Mouse (Mus musculus) heart, adult 2 months (tissue): Measurements from ENCODE around the gene Pskh1. TPM values are rescaled to one million over a fixed set of nuclear protein-coding genes. Genes with fewer than 3 reads are reported as not detected.

Experiments
- DNase-seq, 2 experiments: peaks; one replicate each; pipeline ENCODE4 v3.0.0; 2021
- H3K27ac ChIP-seq: fragments of 200-600 bp; 2 replicates; pipeline ENCODE4 v1.8.1; 2022
- H3K27me3 ChIP-seq: fragments of 200-500 bp; 2 replicates; pipeline ENCODE4 v1.6.1; 2012; ENCODE audit warnings: mild to moderate bottlenecking, low read length, inconsistent platforms, mixed read lengths; ENCODE audit not compliant: control insufficient read depth, insufficient read depth
- H3K36me3 ChIP-seq: fragments of 200-500 bp; 2 replicates; pipeline ENCODE4 v1.6.1; 2012; ENCODE audit warnings: low read length, inconsistent platforms; ENCODE audit not compliant: control insufficient read depth, insufficient read depth
- H3K4me1 ChIP-seq: fragments of 200-500 bp; 2 replicates; pipeline ENCODE4 v1.6.1; 2011; ENCODE audit warnings: low read length; ENCODE audit not compliant: control insufficient read depth, insufficient read depth
- H3K4me3 ChIP-seq: fragments of 200-600 bp; 2 replicates; pipeline ENCODE4 v1.8.1; 2022
- H3K79me2 ChIP-seq: fragments of 200-500 bp; replicated peaks from 2 replicates; pipeline ENCODE4 v1.6.1; 2012; ENCODE audit warnings: mild to moderate bottlenecking, inconsistent platforms, low read length, moderate library complexity, mixed read lengths; ENCODE audit not compliant: control insufficient read depth, insufficient read depth
- H3K9ac ChIP-seq: fragments of 200-500 bp; 2 replicates; pipeline ENCODE4 v1.6.1; 2012; ENCODE audit warnings: low read depth, mild to moderate bottlenecking, control low read depth, inconsistent platforms, low read length, mixed read lengths
- CTCF ChIP-seq: fragments of 200-600 bp; IDR thresholded peaks from 2 replicates; pipeline ENCODE4 v1.8.1; 2022; ENCODE audit warnings: antibody characterized with exemption, mild to moderate bottlenecking, moderate library complexity
- EP300 ChIP-seq: fragments of 200-500 bp; IDR thresholded peaks from 2 replicates; pipeline ENCODE4 v1.6.1; 2011; ENCODE audit warnings: low read depth, low read length, control low read depth; ENCODE audit not compliant: insufficient read depth
- POLR2A ChIP-seq: fragments of 200-500 bp; IDR thresholded peaks from 2 replicates; pipeline ENCODE4 v1.6.1; 2011; ENCODE audit warnings: mild to moderate bottlenecking, low read depth, low read length, control low read depth; ENCODE audit not compliant: insufficient read depth
- WGBS: fragments of 180-500 bp; shearing (Covaris S2); methylation state at CpG from one replicate; pipeline ENCODE4 v1.1.7; 2018; 5-methylcytosine and 5-hydroxymethylcytosine counted together
- intact Hi-C: fragments of 180-260 bp; cut with DNase I; formaldehyde crosslinking; loops from one replicate; pipeline ENCODE4 v1.15.1; 2025
- long read RNA-seq: library from polyadenylated mRNA; stranded (forward); transcript quantifications from one replicate; pipeline ENCODE4 v2.0.0, GENCODE M21; 2021
- polyA plus RNA-seq: library from polyadenylated mRNA; depleted of rRNA; stranded (reverse); fragments of >200 nt; gene quantifications from 2 replicates; pipeline ENCODE4 v1.2.3, GENCODE M21; 2012; rRNA removed
- total RNA-seq, 2 experiments: library from RNA; stranded (reverse); gene quantifications; 2 replicates each; pipeline ENCODE4 v1.2.3; 2021

The Pskh1 gene
- 10 to 100 TPM; 16.5 to 20.8 TPM for total RNA-seq
- 28.7 and 39.7 TPM in 2 replicates for polyA plus RNA-seq
- long read RNA-seq, transcript Pskh1-201 (3 exons, 3,255 nt) = major isoform, 19 of 23 reads
- long read RNA-seq, partial matches to known transcripts = 4 of 23 reads
- long read RNA-seq, other reads (novel, unspliced or antisense) = 0 of 23 reads

DNA sequence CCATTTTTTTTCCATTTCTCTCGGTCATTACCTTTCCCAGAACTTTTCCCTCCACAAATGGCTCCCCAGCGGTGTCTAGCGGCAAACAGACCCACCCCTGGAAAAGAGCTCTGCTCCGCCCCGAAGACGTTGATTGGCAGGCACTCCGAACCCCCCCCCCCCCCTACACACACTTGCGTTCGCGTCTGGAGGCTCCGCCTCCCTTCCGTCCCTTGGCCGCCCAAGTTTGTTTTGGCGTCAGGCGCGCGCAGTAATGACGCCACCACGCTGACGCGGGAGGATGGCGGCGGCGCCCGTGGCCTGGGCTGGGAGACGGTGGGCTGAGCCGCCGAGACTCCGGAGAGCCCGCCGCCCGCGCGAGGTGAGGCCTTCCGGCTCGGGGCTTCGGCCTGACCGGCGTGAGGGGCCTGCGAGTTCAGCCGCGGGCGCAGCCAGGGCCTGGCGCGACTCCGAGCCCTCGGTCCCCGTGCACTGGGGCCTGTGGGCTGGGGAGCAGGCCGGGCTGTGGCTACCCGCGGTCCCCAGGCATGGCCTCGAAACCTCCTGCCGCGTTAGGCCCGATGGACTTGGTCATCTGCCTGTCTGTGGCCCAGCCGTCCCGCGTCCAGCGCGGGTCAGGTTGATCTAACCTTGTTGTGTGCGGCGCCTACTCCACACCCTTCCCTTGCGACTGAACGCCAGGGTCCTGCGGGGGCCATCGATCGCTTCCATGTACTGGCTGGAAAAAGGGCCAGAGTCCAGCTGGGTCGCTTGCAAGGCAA lies at the start of gene Pskh1:
TSS of gene Pskh1 (plus strand) at position 262 of the 761 bp plus-strand sequence.
- Histone ChIP-seq H3K4me1 (0 out of 2 replicates have a peak, but pooled peaks cover 1% of the 10 kb centered on the region), H3K36me3 (no peaks in the 10 kb centered on the region), H3K4me3 (peak within 1 kb of the TSS; percentile 99), H3K27me3 (no peaks in the 10 kb centered on the region), H3K9ac (peak within 1 kb of the TSS; percentile 97), H3K79me2 (peaks cover 1% of the 10 kb centered on the region; the same call in 1 of the 2 replicates), H3K27ac (peak within 1 kb of the TSS; percentile 91)
- DNase-seq = peak; percentile 94 to 97
- TF ChIP-seq CTCF = peak; percentile 28; the same call in 1 of the 2 replicates
- no peak for TF ChIP-seq EP300
- TF ChIP-seq POLR2A = peak; percentile 63; the same call in 1 of the 2 replicates
- under 1% methylated on average over 68 of the region's 68 CpGs for WGBS
- intact Hi-C loops = loop anchor here (2.0 to 5.0 kb wide), 3 partner anchors 36 to 200 kb away; partner anchors contain the start of genes Acd, Ddx28 and Pard6a

DNA sequence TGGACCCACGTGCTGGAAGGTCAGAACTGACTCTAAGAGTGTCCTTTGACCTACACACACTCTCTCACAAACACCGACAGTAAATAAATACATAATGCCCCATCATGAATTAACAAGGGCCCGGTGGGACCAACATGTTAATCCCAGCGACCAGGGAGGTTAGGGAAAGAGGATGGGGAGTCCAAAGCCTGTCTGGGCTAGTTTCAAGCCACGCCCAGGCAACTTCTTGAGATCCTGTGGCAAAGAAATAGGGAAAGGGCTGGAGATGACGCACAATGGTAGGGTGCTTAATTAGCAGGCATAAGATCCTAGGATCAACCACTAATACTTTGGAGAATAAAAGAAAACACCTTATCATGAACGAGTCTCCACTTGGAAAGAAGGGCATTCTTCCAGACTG lies 49.6 kb upstream of the Pskh1 start:
- WGBS = 62% methylated on average over 7 of the region's 7 CpGs
- intact Hi-C loops = loop anchor here (5.0 kb wide), 3 partner anchors 82 to 162 kb away; partner anchors contain the start of genes Ctrl and Ddx28
- H3K4me3 ChIP-seq = no peak overlapping the region

DNA sequence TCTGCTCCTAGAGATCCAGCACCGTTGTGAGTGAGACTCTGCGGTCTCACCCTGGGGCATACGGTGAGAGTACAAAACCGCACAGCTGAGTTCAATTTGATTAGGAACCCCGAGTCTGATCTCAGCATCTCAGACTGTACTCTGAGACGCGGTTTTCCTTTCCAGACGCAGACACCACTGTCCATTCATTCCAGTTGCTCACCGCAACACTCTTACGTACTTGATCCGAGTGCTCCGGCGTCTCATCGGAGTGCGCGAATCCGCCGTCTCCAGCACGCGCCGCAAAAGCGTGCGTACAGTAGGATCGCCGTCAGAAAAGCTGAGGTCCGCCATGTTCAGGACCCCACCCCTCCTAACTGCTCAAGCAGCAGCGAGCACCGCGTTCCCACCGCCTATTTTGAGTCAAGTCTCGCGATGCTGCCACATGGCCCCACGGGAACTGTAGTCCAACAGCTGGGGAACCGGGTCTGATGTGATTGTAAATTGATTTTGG lies 48.5 kb upstream of the Pskh1 start:
- no peaks in the 10 kb centered on the region for H3K27me3 ChIP-seq
- H3K36me3 ChIP-seq = peaks cover 5% of the 10 kb centered on the region
- peak overlapping the region; percentile 77 for H3K9ac ChIP-seq
- H3K27ac ChIP-seq = peak overlapping the region; percentile 53
- H3K4me3 ChIP-seq = peak overlapping the region; percentile 82
- intact Hi-C loops = loop anchor here (2.0 to 5.0 kb wide), 4 partner anchors 25 to 161 kb away; partner anchors contain the start of genes Ctrl, Ddx28, Ranbp10 and Tsnaxip1
- H3K4me1 ChIP-seq = peaks cover 9% of the 10 kb centered on the region
- H3K79me2 ChIP-seq = no peaks in the 10 kb centered on the region
- no peak for TF ChIP-seq CTCF
- no peak for TF ChIP-seq EP300
- peak; percentile 80 for TF ChIP-seq POLR2A
- under 1% methylated on average over 34 of the region's 34 CpGs for WGBS
- peak; percentile 89 to 92 for DNase-seq

More for the DNA sequence above, 49.6 kb upstream of the Pskh1 start:
- Histone ChIP-seq H3K27ac (no peak overlapping the region), H3K36me3 (no peaks in the 10 kb centered on the region), H3K9ac (no peak overlapping the region), H3K27me3 (no peaks in the 10 kb centered on the region), H3K79me2 (no peaks in the 10 kb centered on the region), H3K4me1 (peaks cover 3% of the 10 kb centered on the region; the same call in 1 of the 2 replicates)
- TF ChIP-seq POLR2A (no peak), EP300 (no peak), CTCF (no peak)
- no peak for DNase-seq

DNA sequence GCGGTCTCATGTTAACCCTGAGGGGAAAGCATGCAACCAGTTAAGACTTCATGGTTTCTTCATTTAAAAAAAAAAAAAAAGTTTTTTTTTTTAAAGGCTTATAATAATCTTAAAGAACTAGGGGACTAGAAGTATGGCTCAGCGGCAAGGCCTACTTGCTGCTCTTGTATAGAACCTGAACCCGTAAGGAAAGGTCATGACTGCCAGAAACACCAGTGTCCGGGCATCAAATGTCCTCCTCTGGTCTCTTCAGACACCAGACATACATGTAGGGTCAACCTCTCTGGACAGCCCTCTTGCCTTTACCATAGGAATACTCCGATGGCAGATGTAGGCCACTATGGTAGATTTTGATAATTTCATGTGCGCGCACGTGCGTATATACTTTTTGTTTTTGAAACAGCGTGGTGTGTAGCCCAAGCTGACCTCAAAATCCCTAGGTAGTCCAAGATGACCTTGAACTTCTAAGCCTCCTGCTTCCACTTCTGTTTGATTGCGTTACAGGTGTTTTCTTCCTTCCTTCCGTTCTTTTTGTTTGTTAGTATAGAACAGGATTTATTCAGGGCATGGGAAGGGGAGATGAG lies 48.0 kb upstream of the Pskh1 start:
- Histone ChIP-seq H3K27me3 (no peaks in the 10 kb centered on the region), H3K27ac (peak overlapping the region; percentile 53), H3K36me3 (peaks cover 7% of the 10 kb centered on the region), H3K79me2 (no peaks in the 10 kb centered on the region), H3K4me1 (peaks cover 9% of the 10 kb centered on the region), H3K9ac (no peak overlapping the region), H3K4me3 (peak overlapping the region; percentile 82; the same call in 1 of the 2 replicates)
- no peak for DNase-seq
- WGBS = 72% methylated on average over 12 of the region's 12 CpGs
- intact Hi-C loops = loop anchor here (2.0 to 5.0 kb wide), 4 partner anchors 25 to 160 kb away; partner anchors contain the start of genes Ctrl, Ddx28, Ranbp10 and Tsnaxip1
- TF ChIP-seq POLR2A = no peak
- no peak for TF ChIP-seq CTCF
- no peak for TF ChIP-seq EP300

DNA sequence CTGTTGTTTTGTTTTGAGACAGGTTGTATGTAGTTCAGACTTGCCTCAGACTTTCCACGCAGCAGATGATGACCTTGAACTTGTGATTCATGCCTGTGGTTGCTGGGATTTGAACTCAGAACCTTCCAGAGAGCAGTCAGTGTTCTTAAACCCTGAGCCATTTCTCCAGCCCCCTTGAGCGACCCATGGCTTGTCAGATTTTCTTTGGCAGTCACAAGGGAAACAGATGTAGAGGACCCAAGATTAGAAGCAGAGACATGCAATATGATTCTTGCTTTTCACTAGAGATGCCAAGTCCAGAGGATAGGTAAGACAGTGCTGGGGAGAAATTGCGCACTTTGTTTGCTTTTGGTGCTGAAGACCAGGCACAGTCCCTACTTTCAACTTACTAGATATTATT lies 47.1 kb upstream of the Pskh1 start, which contains the start of gene Cenpt:
TSS of gene Cenpt (minus strand) at position 101 of the 400 bp plus-strand sequence.
- WGBS = 87% methylated on average over 3 of the region's 3 CpGs
- Histone ChIP-seq H3K27ac (peak within 1 kb of the TSS; percentile 53), H3K27me3 (no peaks in the 10 kb centered on the region), H3K79me2 (no peaks in the 10 kb centered on the region), H3K36me3 (peaks cover 7% of the 10 kb centered on the region), H3K9ac (no peak within 1 kb of the TSS), H3K4me3 (no peak within 1 kb of the TSS), H3K4me1 (peaks cover 9% of the 10 kb centered on the region)
- intact Hi-C loops = loop anchor here (2.0 to 5.0 kb wide), 4 partner anchors 26 to 159 kb away; partner anchors contain the start of genes Ctrl, Ddx28, Ranbp10 and Tsnaxip1
- TF ChIP-seq CTCF (no peak), POLR2A (no peak), EP300 (no peak)
- no peak for DNase-seq
